Mouse (Mus musculus) Muller cell, postnatal 12 days (primary cell): ENCODE measurements at regions not wholly inside any gene's neighbourhood (a gene's known extent, or its start where the extent isn't known, plus 50 kb on each side); places are given as distances from the start of the nearest gene placed in this dataset.

Experiments used
- DNase-seq: peaks from one replicate; pipeline ENCODE4 v3.0.0-alpha.2; 2015; ENCODE audit errors: inconsistent ontology term

DNA sequence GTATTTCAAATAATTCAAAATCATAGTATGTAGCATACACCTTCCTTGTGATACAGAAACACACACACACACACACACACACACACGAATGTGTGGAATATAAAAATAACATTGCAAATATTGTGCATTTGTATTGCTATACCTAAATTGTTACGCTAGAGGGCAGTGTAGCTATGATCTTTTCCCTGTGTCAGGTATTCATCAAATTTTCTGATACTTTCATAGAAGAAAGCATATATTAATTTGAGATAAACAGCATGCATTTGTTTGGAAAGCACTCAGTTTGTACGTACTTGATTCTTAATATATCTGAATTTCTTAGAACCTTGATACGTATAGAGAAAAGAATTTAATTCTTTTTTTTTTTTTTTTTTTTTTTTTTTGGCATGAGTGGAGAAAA is 1700.9 kb upstream of the Sel1l start:
- no peak for DNase-seq

DNA sequence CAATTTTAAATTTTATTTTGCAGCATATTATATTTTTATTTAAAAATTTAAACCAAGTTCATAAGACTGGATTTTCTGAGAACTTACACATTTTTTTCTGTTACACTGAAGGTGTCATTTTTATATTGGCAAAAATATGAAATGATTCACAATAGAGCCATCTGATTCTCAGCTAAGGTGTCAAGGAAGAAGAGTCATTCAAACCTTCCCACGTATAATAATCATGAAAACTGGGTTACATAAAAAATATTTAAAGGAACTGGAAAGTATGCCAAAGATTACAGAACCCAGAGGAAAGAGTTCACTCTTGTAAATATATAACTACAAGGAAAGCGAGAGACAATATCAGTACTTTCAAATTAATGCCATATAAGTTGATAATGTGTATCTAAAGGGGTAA is 1674.5 kb upstream of the Sel1l start:
- no peak for DNase-seq

DNA sequence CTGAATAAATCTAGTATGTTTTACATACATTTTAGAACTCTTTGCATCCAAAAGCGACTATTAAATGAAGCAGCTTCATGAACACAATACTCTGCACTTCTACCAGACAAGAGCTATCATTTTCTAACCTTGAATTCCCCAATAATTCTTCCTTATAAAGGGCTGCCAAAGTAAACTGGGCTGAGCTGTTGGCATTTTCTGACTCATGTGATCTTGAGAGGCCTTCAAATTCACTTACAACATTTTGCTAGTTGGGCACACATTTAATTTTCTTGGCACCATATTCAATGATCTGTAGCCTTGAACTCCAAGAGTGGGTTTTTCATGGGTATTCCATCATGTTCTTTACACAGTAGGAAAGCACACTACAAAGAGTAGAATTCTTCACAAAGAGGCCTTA is 1637.4 kb upstream of the Sel1l start:
- no peak for DNase-seq

DNA sequence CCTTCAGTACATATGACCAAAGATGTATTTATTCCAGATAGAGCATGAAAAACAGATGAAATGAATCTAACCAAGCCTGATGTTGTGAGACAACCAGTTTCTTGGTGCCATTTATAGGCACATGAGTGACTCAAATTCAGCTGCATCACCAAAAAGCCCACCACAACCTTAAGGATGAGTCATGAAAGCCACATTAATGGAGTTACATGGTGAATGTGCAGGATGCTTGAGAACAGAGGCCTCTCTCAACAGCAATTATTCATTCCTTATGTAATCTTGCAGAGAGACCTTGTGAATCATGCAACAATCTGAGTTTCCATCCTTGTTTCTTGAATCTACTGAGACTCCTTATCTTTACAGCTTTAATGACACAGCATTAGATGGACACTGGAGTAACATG is 1613.1 kb upstream of the Sel1l start:
- DNase-seq = peak; percentile 41

DNA sequence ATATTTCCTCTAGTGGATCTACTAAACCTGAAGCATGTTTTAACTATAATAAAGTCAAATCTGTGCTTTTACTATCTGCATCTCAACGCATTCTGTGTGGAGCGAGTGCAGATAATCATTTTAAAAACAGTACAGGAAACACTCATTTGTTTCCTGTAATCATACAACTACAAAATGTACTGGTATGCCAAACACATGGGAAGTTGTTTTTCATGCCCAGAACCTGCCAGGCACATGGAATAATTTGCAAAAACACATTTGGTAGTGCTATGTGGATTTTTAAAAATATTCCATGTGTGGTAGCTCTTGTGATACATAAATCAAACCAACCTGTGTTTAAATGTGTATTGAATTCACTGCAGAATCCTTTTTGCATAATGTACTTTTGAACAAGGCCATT is 1600.5 kb upstream of the Sel1l start:
- no peak for DNase-seq

DNA sequence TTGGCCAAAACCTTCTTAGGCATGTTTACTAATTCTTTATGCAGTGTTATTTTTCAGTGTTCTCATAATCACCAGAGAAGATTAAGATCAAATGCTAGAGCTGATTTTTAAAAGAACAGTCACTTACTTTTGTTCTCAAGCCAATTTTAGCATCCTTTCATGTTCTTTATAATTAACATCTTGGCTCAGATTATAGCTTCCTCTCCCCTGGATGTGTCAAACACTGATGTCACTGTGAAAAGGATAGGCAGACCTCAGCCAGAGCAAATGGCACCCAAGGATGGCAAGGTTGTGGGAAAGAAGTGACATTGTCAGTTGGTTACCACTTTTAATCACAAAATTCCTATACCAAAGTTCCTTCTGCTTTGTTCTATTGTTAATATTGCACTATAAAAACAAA is 1580.3 kb upstream of the Sel1l start:
- DNase-seq = no peak

DNA sequence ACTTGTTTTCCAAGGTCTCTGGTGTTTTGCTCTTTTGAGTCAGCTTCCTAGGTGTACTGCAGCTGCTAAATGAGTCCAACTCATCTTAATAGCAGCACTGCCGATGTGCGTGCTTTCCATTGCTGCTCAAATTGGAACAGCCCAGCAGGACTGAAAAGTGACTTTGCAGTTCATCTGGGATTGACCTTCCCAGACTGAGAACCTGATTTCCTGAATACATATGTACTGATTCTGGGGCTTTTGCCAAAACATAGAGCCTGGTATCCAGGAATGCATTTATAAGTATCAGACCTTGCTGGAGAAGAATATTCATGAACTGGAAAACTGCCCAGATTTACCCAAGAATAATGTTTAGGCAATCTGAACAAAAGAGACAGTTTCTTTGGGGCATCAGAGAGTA is 1579.0 kb upstream of the Sel1l start:
- DNase-seq = no peak

DNA sequence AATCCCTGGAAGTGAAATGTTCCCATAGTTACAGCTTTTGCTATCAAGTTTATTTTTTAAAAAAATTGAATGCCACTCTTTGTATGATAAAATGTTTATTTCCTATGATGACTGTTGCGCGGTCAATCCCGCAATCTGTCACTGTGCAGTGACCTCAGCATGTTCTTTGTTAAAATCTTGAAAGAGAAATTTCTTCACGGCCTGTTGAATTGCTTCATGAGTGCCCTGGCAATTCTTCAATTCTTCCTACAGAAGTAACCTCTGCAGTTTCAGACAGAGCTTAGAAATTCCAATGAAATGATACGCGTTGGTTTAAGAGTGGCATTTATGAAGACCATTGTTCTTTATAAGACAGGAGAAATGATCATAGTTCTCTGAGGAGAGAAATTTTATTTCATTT is 1567.4 kb upstream of the Sel1l start:
- peak; percentile 63 for DNase-seq

DNA sequence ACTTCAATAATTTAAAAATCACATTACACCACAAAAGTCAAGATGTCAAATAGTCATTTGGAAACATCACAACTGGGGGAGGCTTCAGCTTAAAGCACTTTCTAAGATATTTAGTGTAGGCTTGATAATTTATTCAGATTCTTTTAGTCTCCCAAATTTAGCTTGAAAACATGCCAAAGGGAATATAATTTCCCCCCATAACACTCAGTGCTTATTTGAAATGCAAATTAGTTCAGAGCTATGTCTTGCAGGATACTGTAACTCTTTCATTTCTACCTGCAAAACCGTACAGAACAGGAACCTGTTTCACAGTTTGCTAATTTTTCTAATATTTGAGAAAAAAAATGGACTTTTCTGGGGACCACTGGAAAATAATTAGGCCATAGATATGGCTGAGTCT is 1566.8 kb upstream of the Sel1l start:
- DNase-seq = no peak

DNA sequence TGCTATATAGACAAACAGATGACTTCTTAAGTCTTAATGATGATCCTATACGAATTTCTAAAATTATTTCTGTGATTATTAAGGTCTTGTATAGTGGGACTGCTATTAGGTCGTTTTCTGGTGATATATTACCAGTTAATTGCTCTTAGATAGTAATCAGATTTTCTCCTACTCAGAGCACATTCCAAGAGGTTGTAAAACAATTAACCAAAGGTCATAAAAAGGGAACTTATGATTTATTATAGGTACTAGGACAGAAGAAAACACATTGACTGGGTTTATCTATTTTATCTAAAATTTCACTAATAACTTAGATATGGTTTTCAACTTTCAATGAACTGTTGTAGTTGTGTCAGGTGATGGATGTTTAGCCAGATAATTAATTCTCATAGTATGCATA is 1536.6 kb upstream of the Sel1l start:
- DNase-seq = no peak

DNA sequence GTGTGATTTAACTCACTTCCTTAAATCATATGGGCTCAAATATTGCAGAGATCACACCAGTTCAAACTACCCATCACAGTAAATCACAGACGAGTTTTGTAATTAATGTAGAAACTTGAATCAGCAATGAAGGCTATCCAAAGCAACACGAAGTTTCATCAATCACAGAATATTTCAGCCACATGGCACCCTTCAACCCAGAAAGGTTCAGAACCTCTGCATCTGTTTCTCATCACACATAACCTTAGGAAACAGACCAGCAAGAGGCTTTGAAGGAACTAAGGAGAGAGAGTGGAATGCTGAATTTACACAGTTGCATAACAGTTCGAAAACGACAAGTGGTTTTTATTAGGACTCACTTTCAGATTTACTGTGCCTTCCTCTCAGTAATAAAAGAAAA is 1494.0 kb upstream of the Sel1l start:
- no peak for DNase-seq

DNA sequence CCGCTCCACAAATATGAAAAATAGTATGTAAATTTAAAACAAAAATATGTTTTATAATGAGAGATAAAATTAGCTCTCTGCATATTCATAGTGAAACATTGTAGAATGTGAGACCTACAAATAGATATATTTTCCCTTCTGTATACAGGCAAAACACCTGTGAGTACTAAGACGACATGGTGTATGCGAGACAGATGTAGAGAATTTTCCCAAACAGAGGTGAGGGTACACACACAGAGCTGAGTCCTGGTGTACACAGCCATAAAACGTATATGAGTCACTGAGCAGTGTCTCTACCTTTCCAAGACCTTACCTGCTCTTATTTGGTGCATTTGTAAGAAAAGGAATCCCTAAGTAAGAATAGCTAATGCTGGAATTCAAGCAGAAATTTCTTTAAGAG is 1493.6 kb upstream of the Sel1l start:
- no peak for DNase-seq

DNA sequence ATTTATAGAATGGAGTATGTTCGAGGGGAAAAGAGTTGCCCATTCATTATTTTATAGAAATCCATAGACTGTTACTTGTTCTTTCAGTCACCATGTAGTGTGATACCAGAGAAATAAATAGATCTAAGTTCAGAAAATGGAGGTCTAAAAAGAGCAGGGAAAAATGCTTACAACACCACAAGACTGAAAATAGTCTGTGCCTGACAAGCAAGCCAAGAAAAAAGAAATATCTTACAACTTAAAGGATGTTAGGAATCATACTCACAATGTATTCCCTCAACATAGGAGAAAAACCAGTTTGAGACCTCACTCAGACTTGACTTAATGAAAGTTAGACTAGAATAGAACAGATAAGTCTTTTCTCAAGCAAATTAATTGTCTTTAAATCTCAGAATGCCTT is 1486.6 kb upstream of the Sel1l start:
- no peak for DNase-seq

DNA sequence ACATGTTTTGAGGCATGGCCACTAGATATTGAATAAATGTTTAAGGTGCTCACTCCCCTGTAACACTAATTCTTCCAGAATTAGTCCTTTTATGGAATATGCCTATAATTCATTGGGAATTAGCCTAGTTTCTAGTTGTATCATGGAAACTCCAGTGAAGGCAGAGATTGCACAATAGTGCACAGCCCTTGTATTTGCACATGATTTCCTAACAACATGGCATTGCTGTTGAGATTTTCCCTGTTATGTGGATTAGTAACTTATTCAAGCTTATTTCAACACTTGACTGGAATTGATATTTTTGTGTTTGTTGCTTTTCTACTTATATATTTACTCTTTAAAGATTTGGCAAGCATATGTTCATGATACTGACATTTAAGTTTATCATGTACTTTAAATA is 1463.3 kb upstream of the Sel1l start:
- no peak for DNase-seq

DNA sequence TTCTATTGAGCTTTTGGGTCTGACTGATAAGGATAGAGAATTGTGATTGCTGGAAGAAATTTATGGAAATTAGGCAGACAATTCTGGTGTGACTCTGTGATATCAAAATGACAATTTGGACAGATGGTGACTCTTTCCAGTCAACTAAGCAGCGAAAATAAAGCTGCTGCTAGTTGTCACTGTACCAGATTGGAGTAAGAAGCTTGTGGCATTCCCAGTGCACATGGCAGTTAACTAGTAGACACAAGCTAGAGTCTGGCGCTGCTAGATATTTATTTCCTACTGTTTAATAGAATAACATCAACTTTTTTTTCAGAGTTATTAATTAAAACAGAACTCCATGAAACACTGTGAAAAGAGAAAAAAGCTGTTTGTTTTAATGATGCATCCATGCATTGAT is 1432.9 kb upstream of the Sel1l start:
- no peak for DNase-seq

DNA sequence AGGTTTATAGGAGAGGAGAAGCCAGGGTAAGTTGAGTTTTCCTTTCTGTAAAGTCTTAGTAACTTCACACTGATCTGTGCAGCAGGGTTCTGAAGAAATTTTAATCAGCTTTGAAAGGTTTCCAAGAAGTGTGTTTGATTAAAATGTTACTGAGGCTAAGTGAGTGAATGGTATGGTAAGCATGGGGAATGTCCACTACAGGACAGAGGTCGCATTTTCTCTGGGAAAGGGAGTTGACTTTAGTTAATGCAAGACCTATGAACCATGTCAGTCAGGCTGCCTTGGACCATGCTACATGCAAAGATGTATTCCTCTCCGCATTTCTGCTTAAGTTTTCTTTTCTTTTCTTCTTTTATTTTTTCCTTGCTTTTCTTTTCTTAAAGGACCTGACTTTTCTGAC is 1424.7 kb upstream of the Sel1l start:
- DNase-seq = no peak

DNA sequence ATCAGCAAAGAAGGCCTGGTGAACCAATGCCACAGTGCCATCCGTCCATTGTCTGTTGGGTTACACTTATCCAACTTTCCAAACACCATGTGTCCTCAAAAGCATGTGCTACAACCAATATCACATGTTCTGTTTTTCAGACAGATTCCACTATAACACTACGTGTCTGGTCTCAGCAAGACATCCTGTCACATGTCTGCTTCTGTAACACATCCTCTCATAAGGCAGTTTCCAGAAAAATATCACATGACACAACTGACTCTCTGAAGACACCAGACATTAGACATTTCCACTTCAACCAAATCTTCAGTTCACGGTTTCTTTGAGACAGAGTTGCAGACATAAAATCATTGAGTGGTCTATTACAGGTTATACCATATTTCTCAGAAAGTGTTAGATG is 1381.3 kb upstream of the Sel1l start:
- DNase-seq = no peak

DNA sequence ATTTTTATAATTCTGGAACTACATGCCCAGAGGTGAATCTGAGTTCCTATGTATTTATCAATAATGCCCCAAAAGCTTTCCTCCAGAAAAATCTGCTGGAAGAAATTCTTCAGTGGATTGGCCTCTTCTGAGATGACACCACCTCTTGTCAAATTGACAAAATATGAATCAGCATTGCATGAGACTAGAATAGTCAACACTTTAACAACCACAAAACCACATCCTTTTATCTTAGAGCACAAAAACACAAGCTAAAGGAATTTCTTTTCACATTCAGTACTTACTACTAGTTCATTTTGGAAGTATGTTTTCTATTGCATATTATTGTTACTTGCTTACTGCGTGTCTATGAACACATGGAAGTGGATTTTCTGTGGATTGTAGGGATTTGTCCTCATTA is 1377.9 kb upstream of the Sel1l start:
- peak; percentile 72 for DNase-seq

DNA sequence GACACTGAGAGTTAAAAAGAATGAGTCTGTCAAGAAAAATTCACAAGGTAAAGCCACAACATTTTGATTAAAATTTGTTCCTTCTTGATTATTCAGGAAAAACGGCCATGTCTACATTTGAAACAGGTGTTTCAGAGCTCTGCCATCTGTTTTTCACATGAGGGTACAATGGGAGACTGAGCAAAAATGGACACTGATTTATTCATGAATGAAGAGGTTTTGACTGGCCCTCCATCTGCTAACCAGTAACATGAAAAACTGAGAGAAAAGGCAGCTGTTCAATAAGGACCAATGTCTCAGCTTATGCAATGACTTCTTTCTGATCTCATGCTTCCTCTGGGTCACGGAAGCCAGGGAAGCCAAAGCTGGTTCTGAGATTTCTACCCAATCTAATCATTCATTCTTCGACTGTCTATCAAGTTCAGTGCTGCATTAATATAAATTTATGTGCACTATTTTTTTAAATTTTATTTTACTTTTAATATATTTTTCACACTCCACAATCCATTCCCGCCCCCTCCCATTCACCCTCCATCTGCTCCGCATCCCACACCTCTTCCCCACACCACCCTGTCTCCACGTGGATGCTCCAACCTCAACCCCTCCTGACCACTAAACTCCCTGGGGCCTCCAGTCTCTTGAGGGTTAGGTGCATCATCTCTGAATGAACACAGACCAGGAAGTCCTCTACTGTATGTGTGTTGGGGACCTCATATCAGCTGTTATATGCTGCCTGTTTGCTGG is 1372.4 kb upstream of the Sel1l start:
- no peak for DNase-seq

DNA sequence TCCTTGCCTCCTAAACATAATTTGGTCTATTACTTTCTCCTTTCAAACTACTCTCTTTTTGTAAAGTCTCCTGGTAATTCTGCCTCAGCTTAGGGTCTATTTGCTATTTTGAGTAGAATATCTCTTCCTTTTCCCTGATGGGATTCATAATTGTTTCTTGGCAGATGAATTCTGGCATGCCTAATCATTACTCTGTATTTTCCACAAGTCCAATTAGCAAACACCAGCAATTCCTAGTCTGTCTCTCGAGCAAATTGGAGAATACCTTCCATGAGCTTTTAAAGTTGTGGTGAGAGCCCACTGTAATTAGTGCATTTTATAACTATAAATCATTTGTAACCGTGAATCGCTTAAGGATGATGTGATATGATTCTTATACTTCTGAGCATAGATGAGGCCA is 1358.6 kb upstream of the Sel1l start:
- DNase-seq = peak; percentile 90

DNA sequence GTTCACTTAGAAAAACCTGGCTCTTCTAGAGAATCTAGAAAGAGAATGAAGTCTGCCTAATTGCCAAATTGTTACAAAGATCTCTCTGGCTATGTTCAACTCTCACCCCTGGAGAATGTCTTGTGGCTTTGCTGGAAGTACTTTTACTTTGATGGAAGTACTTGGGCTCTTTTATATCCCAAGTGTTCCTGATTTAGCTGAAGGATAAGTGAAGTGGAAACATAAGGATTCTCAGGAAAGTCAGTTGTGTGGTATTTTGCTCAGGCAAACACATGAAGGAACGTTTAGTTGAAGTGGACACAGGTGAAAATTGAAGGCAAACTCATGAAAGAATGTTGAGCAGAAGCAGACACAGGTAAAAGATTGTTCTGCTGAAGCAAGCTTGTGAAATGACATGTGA is 1340.0 kb upstream of the Sel1l start:
- no peak for DNase-seq

DNA sequence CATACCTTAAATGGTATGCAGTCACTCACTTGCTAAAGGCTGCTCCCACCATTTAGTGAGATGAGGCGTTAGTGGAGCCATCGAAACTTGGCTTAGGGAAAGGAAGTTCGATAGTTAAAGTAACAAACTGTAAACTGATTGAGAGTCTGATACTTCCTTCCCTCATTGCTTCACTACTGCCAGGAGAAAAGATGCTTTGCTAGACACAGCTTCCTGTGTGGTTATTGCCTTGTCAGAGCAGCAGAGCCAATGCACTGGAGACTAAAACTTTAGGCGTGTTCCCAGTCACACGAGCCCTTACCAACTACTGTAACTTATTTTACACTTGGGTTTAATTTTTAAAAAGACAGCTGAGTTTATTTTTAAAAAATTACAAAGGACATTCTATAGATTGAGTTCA is 1324.8 kb upstream of the Sel1l start:
- DNase-seq = no peak

DNA sequence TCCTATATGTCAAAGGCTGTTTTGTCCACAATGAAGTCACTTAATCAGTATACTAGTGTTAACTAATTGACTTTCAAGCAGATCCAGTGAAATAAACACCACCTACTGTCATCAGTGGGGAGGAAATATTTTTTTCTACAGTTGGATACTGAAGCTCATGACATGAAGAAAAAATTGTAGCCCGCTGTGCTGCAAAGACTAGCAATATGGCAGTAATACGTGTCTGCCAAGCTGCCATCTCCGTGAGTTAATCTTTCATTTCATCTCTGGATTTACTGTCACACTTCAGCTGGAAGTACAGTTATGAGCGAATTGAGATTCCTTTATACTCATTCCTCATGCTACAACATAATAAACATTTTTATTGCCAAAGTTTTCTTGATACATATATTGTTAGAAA is 1311.3 kb upstream of the Sel1l start:
- no peak for DNase-seq

DNA sequence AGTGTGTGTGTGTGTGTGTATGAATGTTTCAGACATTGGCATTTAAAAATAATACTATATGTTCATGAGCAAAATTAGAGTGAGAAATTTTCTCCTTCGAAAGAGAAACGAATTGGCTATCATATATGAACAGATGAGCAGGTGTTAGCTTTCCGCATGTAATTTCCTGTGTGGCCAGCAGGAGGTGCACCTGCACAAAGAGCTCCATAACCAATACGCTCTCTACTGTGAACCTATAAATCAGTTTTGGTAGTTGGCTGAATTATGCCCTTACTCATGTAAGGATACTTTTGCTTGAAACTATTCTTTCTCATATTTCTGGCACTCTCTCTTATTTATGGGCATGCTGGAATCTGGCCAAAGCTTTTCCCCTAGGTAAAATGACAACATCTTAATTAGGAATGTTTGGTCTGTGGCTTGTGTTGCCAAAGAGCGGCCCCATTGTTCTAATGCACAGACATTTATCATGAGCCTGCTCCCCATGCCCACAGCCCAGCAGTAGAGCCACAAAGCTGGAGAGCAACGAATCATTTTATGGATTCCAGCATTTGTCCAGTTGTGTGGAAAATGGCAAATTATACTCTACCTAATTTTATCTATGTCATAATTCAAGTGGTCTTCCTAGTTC is 1303.8 kb upstream of the Sel1l start:
- DNase-seq = peak; percentile 63
